Mouse (Mus musculus) inflammation-experienced regulatory T-cells, adult 6 months (primary cell): Measurements from ENCODE around the gene Gm597. TPM values are rescaled to one million over a fixed set of nuclear protein-coding genes. Genes with fewer than 3 reads are reported as not detected.

Source experiments
- ATAC-seq: one replicate; pipeline ENCODE4 v1.8.0; 2017
- polyA plus RNA-seq, 3 experiments: library from polyadenylated mRNA; unstranded; fragments of 100-300 nt; shearing (Covaris generic); gene quantifications; one replicate each; pipeline ENCODE4 v1.2.1; 2017

Gene Gm597
- polyA plus RNA-seq: not detected

- no peak for ATAC-seq
Observed at GRCm38 (mm10) chr1:28780152-28780551, at the start of gene Gm597. TSS of gene Gm597 (minus strand) at chr1:28780252.

- no peak for ATAC-seq
Observed at GRCm38 (mm10) chr1:28807689-28808088, 27.6 kb upstream of the Gm597 start.

- ATAC-seq: no peak
Observed at GRCm38 (mm10) chr1:28806618-28807017, 26.6 kb upstream of the Gm597 start.

GRCm38 (mm10) chr1:28800881-28801280 lies 20.8 kb upstream of the Gm597 start:
- ATAC-seq: no peak
